Mouse (Mus musculus): ENCODE measurements around the gene Otub2.
"Not testable (repeated sequence)": the region's sequence is repeated elsewhere in the genome, so short reads cannot be mapped to it uniquely, and the experiment has no call there.

Otub2 gene

GRCm38 (mm10) chr12:103443524-103443923, 55.0 kb downstream of the Otub2 start, which contains the start of gene Ifi27l2a:
Gene Ifi27l2a, minus strand, starts transcription at chr12:103443680.
- DNase-seq (ENCODE audit: low spot score in 2 of 2) = no peak

DNA sequence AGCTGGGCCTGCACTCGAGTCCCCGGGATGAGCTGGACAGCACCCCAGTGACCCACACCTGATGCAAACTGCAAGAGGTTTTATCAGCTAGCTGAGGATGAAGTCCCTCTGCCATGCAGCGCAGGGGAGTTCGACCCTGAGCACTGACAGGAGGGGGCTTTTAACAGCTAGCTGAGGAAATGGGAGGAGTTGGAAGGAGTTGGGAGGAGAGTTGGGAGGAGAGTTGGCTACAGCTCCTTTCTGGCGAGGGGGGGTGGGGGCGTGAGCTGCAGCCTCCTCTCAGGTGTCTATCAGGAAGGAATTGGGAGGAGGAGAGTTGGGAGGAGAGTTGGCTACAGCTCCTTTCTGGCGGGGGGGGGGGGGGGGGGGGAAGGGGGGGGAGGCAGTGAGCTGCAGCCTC, 55.8 kb downstream of the Otub2 start:
- not testable (repeated sequence) for DNase-seq (ENCODE audit: low spot score in 2 of 2)

GRCm38 (mm10) chr12:103445060-103445459, 56.6 kb downstream of the Otub2 start:
- no peak for DNase-seq (ENCODE audit: low spot score in 2 of 2)

- no peak for DNase-seq (ENCODE audit: low spot score in 2 of 2)
These were observed 64.9 kb downstream of the Otub2 start for GRCm38 (mm10) chr12:103453361-103453760.
